ENCODE assay signal across 10 mouse cellular contexts in the genomic region with DNA sequence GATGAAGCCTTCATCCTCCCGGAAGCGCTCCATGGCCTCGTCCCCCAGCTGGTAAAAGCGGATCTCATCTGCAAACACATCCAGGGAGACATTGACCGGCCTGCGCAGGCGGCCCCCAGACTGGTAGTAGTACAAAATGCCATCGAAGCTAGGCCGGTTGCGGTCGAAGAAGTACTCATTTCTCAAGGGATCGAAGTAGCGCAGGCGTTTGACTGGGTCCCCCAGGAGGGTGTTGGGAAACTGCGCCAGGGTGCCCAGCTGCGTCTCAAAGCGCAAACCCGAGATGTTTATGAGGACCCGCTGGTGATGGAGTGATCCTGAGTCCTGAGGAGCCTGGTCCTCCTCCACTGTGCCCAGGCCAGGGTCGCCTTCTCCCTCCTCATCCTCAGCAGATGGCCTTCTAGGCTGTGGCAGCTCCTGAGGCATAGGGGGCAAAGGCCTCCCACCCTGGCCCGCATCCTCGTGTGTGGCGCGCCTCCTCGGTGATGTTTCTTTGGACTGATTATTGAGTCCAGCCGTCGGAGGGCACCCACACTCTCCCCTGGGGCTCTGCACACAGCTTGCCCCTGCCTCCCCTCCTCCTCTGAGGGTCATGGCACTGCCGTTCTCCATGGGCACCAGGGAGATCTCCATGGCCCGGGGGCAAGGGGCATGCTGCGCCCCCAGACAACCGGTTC. TPM values are rescaled to one million over a fixed set of nuclear protein-coding genes. Genes with fewer than 3 reads are reported as not detected.
DNase-seq lines count a peak whose midpoint lies in the region; ATAC-seq lines count a peak whose summit lies in the region.
"Had no signal": no experiment of that assay in that cellular context is flagged by ENCODE, and none has a peak within 500 bp of the region (broad histone marks: within the 10 kb centered on the region; RNA-seq: fewer than 3 reads in every experiment).

No protein-coding gene starts in this region.

- H3K4me3 ChIP-seq in forebrain, embryonic 11.5 days (ENCODE audit: low read depth, low read length) = peak overlapping the region; percentile 17
- H3K4me3 ChIP-seq in intestine, embryonic 16.5 days (ENCODE audit: low read length) = peak overlapping the region; percentile 37
- peak overlapping the region; percentile 27 for H3K4me3 ChIP-seq in neural tube, embryonic 15.5 days (replicated peaks)

- WGBS in forebrain, embryonic 11.5 days = 12% methylated on average over 31 of the region's 31 CpGs
- WGBS in intestine, embryonic 16.5 days = 21% methylated on average over 31 of the region's 31 CpGs
- WGBS in neural tube, embryonic 15.5 days = 17% methylated on average over 31 of the region's 31 CpGs

- peak; percentile 12 for DNase-seq in kidney, postnatal 10 days
- DNase-seq in kidney, postnatal 14 days = no peak
- DNase-seq in forebrain, embryonic 11.5 days (ENCODE audit: low spot score) = no peak
- no peak for DNase-seq in left cerebral cortex, adult 11 months (ENCODE audit: low spot score)
- DNase-seq in T-cell, adult 2 months (ENCODE audit: low spot score) = no peak
- DNase-seq: cerebellum, adult 18-20 months; thymus, postnatal 36 days had no signal

- H3K4me2 ChIP-seq in forebrain, embryonic 11.5 days (ENCODE audit: low read depth, low read length, severe bottlenecking) = peak overlapping the region; percentile 51
- peak overlapping the region; percentile 54 for H3K4me2 ChIP-seq in intestine, embryonic 16.5 days (ENCODE audit: low read depth, low read length)
- peak overlapping the region; percentile 55 for H3K4me2 ChIP-seq in neural tube, embryonic 15.5 days

- no peaks in the 10 kb centered on the region for H3K9me3 ChIP-seq in forebrain, embryonic 11.5 days (ENCODE audit: control insufficient read depth, low read length)
- H3K9me3 ChIP-seq in intestine, embryonic 16.5 days (ENCODE audit: control insufficient read depth, low read length) = no peaks in the 10 kb centered on the region
- no peaks in the 10 kb centered on the region for H3K9me3 ChIP-seq in neural tube, embryonic 15.5 days (replicated peaks)

- H3K36me3 ChIP-seq in forebrain, embryonic 11.5 days (ENCODE audit: control insufficient read depth, insufficient read depth, low read length) = no peaks in the 10 kb centered on the region
- no peaks in the 10 kb centered on the region for H3K36me3 ChIP-seq in intestine, embryonic 16.5 days (ENCODE audit: control insufficient read depth, insufficient read depth, low read length)
- no peaks in the 10 kb centered on the region for H3K36me3 ChIP-seq in neural tube, embryonic 15.5 days

- H3K27me3 ChIP-seq in forebrain, embryonic 11.5 days (ENCODE audit: control insufficient read depth, insufficient read depth, low read length) = peaks cover 12% of the 10 kb centered on the region
- peaks cover 5% of the 10 kb centered on the region; the same call in 1 of the 2 replicates for H3K27me3 ChIP-seq in intestine, embryonic 16.5 days (replicated peaks; ENCODE audit: control insufficient read depth, insufficient read depth, low read length)
- H3K27me3 ChIP-seq in neural tube, embryonic 15.5 days (replicated peaks) = peaks cover 10% of the 10 kb centered on the region

- no peak overlapping the region for H3K27ac ChIP-seq in forebrain, embryonic 11.5 days (ENCODE audit: low read depth, low read length)
- H3K27ac ChIP-seq in intestine, embryonic 16.5 days (ENCODE audit: low read length) = peak overlapping the region; percentile 68
- H3K27ac ChIP-seq in neural tube, embryonic 15.5 days (replicated peaks) = peak overlapping the region; percentile 56

- H3K9ac ChIP-seq in forebrain, embryonic 11.5 days (ENCODE audit: low read length) = no peak overlapping the region; the same call in 1 of the 2 replicates
- peak overlapping the region; percentile 56 for H3K9ac ChIP-seq in intestine, embryonic 16.5 days (ENCODE audit: low read depth, low read length)
- H3K9ac ChIP-seq in neural tube, embryonic 15.5 days (replicated peaks) = peak overlapping the region; percentile 26; the same call in 1 of the 2 replicates

- peaks cover 11% of the 10 kb centered on the region; the same call in 1 of the 2 replicates for H3K4me1 ChIP-seq in forebrain, embryonic 11.5 days (replicated peaks; ENCODE audit: control insufficient read depth, insufficient read depth, low read length)
- peaks cover 12% of the 10 kb centered on the region for H3K4me1 ChIP-seq in intestine, embryonic 16.5 days (ENCODE audit: control insufficient read depth, insufficient read depth, low read length)
- H3K4me1 ChIP-seq in neural tube, embryonic 15.5 days = peaks cover 17% of the 10 kb centered on the region

- no peak; the same call in none of the 2 replicates for ATAC-seq in forebrain, embryonic 11.5 days (replicated peaks; ENCODE audit: low FRiP score)
- no peak; the same call in 1 of the 2 replicates for ATAC-seq in intestine, embryonic 16.5 days
- peak; percentile 32 for ATAC-seq in neural tube, embryonic 15.5 days (ENCODE audit: low FRiP score)
- no peak for ATAC-seq in frontal cortex, adult (ENCODE audit: low TSS enrichment)

RNA-seq across cellular contexts. Expression of gene Kcna5, which starts 0.5 kb away (rescaled TPM):
- 1.3 and 1.8 TPM in 2 replicates for polyA plus RNA-seq in forebrain, embryonic 11.5 days (2014; fragmentation: Nextera tagmentation; extraction: Ambion mirVana)
- polyA plus RNA-seq in intestine, embryonic 16.5 days (2015; fragmentation: Nextera tagmentation; extraction: Ambion mirVana) = 6.5 and 7.6 TPM in 2 replicates
- 3.1 and 4.1 TPM in 2 replicates for polyA plus RNA-seq in neural tube, embryonic 15.5 days (2015; fragmentation: Nextera tagmentation; extraction: Ambion mirVana)
